Mouse (Mus musculus) naive thymus-derived CD4-positive, alpha-beta T cell, adult 2 months (primary cell): ENCODE results near the gene Fance.
"Not testable (repeated sequence)": the region's sequence is repeated elsewhere in the genome, so short reads cannot be mapped to it uniquely, and the experiment has no call there.

ENCODE experiments used
- DNase-seq: peaks from one replicate; pipeline ENCODE4 v3.0.0-alpha.2; 2011; ENCODE audit warnings: low read depth

Gene Fance

GRCm38 (mm10) chr17:28326951-28327350 is 13.6 kb downstream of the Fance start:
- DNase-seq, result no peak

GRCm38 (mm10) chr17:28327673-28328325 is 14.5 kb downstream of the Fance start:
- DNase-seq, result no peak

GRCm38 (mm10) chr17:28328366-28328928 is 15.1 kb downstream of the Fance start, which contains the start of gene Rpl10a:
Gene Rpl10a, plus strand, starts transcription at chr17:28328471.
- peak; percentile 99 for DNase-seq

GRCm38 (mm10) chr17:28328946-28329345 is 15.6 kb downstream of the Fance start:
- no peak for DNase-seq

GRCm38 (mm10) chr17:28329503-28330231 is 16.3 kb downstream of the Fance start:
- peak; percentile 39 for DNase-seq

- DNase-seq, result peak; percentile 33
Measured at GRCm38 (mm10) chr17:28330232-28330546, 16.9 kb downstream of the Fance start.

- DNase-seq, result not testable (repeated sequence)
Measured at GRCm38 (mm10) chr17:28330590-28330989, 17.3 kb downstream of the Fance start.

GRCm38 (mm10) chr17:28331241-28332112 is 18.2 kb downstream of the Fance start:
- no peak for DNase-seq

- no peak for DNase-seq
Measured at GRCm38 (mm10) chr17:28332113-28332914, 19.0 kb downstream of the Fance start.

GRCm38 (mm10) chr17:28332915-28333546 is 19.7 kb downstream of the Fance start:
- no peak for DNase-seq

GRCm38 (mm10) chr17:28335267-28335666 is 21.9 kb downstream of the Fance start:
- no peak for DNase-seq

GRCm38 (mm10) chr17:28337547-28337946 is 24.2 kb downstream of the Fance start:
- DNase-seq, result no peak

GRCm38 (mm10) chr17:28340578-28340977 is 27.3 kb downstream of the Fance start:
- no peak for DNase-seq

GRCm38 (mm10) chr17:28341091-28341490 is 27.8 kb downstream of the Fance start:
- no peak for DNase-seq

GRCm38 (mm10) chr17:28344050-28344607 is 30.8 kb downstream of the Fance start:
- no peak for DNase-seq

GRCm38 (mm10) chr17:28344670-28345069 is 31.4 kb downstream of the Fance start:
- DNase-seq, result no peak

- DNase-seq, result no peak
Measured at GRCm38 (mm10) chr17:28345271-28345721, 32.0 kb downstream of the Fance start.

GRCm38 (mm10) chr17:28345882-28346281 is 32.6 kb downstream of the Fance start:
- DNase-seq, result no peak

GRCm38 (mm10) chr17:28347327-28347726 is 34.0 kb downstream of the Fance start:
- no peak for DNase-seq

- no peak for DNase-seq
Measured at GRCm38 (mm10) chr17:28348211-28348610, 34.9 kb downstream of the Fance start.
